14 mouse cellular contexts compared by ENCODE assay signal in the genomic region with DNA sequence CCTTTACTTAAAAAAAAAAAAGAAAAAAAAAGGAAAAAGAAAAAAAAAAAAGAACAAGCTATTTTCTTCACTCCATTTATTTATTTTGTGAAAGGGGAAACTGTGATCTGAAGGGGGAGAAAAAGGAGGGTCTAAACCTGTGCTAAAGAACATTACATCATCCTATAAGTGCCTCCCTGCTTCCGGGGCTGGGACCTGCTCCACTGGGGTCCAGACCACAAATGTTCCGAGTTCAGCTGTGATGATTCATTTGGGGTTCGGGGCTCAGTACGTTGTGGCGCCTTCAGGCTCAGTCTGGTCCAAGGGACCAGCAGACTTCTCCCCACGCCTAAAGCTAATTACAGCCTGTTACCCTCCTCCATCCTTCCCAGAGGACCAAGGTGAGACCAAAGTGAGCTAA. TPM values are rescaled to one million over a fixed set of nuclear protein-coding genes. Genes with fewer than 3 reads are reported as not detected.
"Had no signal": no experiment of that assay in that cellular context is flagged by ENCODE, and none has a peak within 500 bp of the region (broad histone marks: within the 10 kb centered on the region; RNA-seq: fewer than 3 reads in every experiment).

No protein-coding gene starts in this region.

- H3K9ac ChIP-seq: liver, embryonic 14.5 days; liver, postnatal 0 days; lung, embryonic 14.5 days had no signal

- ATAC-seq: liver, postnatal 0 days had no signal

- DNase-seq: kidney, adult 18-20 months; kidney, adult 9 months; kidney, postnatal 10 days; kidney, postnatal 36 days; layer of hippocampus, postnatal 36 days; liver, postnatal 0 days; lung, embryonic 14.5 days; midbrain, embryonic 14.5 days; thymus, postnatal 36 days had no signal

- H3K27ac ChIP-seq: left cerebral cortex, adult 2 months; liver, embryonic 14.5 days had no signal

- H3K4me2 ChIP-seq: lung, embryonic 14.5 days; midbrain, embryonic 11.5 days had no signal

- H3K4me3 ChIP-seq: left cerebral cortex, adult 2 months had no signal

RNA-seq across cellular contexts. Expression of a gene that starts 55.4 kb away (rescaled TPM):
- total RNA-seq: megakaryocyte-erythroid progenitor cell, adult 5-6 weeks had no signal
- polyA plus RNA-seq: limb, embryonic 11.5 days had no signal
